Mouse (Mus musculus) G1E (cell line): ENCODE measurements around the gene Plod2.

Source experiments
- CTCF ChIP-seq: IDR thresholded peaks from 2 replicates; pipeline ENCODE4 v1.5.1; 2012; ENCODE audit warnings: low read depth, low read length, inconsistent platforms, mixed read lengths
- GATA1 ChIP-seq: IDR thresholded peaks from 2 replicates; pipeline ENCODE4 v1.6.1; 2012; ENCODE audit warnings: borderline replicate concordance, low read length, inconsistent platforms, mixed read lengths

DNA sequence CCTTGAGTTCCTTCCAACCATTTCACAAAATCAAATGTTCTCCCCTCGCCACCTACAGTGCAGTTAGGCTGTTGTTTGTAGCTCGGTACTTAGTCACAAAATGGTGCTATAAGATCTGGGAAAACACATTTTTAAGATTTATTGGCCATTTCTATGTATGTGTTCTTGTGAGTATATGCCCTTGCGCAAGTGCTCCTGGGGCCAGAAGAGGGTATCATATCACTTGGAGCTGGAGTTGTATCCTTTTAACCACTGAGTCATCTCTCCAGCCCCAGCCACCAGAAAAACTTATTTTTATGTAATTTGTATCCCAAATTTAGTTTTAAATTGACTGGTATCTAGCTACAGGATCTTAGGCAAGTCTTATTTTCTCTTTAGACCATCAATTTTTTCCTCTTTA, 26.8 kb downstream of the Plod2 start:
- no peak for TF ChIP-seq CTCF
- TF ChIP-seq GATA1: no peak
